Mouse (Mus musculus) frontal cortex, adult (tissue): Measurements from ENCODE around the gene Sumo1.
"Not testable (repeated sequence)": the region's sequence is repeated elsewhere in the genome, so short reads cannot be mapped to it uniquely, and the experiment has no call there.

ENCODE experiments used
- ATAC-seq: cut with Nextera tagmentation; 2 replicates; pipeline ENCODE4 v1.9.2; 2017; ENCODE audit warnings: mild to moderate bottlenecking, moderate library complexity, mixed read lengths; ENCODE audit not compliant: low TSS enrichment

Sumo1 gene

DNA sequence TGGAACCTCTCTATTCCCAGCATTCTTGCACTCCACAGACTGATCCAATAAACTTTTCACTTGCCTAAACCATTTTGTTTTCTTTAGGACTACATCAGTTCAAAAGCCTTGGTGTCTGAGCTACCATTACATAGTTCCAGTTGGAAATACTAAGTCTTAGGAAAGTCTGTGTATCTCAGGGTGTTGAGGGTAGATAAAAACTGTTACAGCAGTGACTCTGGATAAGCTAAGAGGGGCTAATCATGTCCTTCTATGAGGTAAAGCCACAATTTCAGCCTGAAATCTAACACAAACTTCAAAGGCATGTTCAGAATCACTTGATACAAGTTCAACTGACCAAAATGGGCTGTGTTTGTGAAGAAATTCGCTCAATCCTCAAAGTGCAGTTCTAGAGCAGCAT lies 34.3 kb downstream of the Sumo1 start:
- ATAC-seq, result no peak

GRCm38 (mm10) chr1:59633056-59633455 lies 37.6 kb downstream of the Sumo1 start:
- ATAC-seq, result peak; percentile 62

DNA sequence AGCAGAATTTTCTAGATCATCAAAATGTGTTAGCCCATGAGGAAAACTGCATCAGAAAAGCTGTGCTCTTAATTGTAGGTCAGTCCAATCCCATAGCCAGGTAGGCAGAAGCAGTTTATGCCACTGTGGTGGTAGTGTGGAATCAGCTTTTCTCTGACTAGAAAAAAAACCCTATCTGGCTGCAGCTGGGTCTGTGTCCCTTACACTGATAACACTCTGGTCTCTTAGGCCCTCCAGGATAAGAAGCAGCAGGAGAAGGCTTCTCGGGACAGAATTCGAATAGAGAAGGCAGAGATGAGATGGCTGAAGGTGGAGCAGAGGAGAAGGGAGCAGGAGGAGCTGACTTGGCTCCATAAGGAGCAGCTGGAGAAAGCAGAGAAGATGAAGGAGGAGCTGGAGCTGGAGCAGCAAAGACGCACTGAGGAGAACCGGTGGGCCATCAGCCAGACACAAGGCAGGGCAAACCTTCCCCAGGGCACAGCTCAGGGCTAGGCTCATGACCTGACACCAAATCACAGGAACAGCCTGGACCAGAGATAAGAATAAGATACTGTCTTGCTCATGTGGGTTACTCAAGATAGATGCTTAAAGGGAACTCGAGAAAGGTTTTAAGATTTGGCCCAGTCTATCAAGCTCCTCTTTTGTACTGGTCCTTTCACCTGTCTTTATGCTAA lies 38.5 kb downstream of the Sumo1 start:
- ATAC-seq, result no peak

DNA sequence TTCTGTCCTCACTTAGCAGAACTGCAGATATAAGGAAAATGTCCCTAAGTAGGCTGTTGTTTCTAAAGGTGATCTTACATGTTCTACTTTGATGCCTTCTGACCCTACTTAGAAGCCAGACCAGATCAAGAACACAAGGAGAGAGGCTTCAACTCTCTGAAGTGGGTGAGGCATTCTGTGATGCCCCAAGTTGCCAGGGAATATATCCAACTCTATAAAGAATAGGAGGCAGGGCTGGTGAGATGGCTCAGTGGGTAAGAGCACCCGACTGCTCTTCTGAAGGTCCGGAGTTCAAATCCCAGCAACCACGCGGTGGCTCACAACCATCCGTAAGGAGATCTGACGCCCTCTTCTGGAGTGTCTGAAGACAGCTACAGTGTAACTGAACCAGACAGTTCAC lies 40.3 kb downstream of the Sumo1 start:
- not testable (repeated sequence) for ATAC-seq

DNA sequence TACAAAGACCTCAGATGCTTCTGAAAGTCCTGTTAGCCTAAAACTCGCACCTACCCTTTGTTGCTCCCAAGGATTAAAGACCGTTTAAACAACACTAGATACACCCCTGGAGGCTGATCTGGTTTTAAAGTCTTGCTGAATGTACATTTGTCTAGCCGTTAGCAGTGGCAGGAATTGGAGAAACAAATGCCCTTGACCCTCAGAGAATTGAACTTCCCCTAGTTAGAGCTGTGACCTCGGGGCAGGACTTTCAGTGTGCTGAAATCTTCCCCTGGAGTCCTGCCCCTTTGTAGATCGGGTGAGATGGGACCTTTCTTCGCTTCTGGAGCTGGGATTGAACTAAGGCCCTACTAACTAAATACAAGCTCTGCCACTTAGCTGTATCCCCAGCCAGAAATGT lies 41.4 kb downstream of the Sumo1 start:
- ATAC-seq, result no peak

- ATAC-seq, result no peak
These were observed 45.2 kb downstream of the Sumo1 start for GRCm38 (mm10) chr1:59625410-59625809.

DNA sequence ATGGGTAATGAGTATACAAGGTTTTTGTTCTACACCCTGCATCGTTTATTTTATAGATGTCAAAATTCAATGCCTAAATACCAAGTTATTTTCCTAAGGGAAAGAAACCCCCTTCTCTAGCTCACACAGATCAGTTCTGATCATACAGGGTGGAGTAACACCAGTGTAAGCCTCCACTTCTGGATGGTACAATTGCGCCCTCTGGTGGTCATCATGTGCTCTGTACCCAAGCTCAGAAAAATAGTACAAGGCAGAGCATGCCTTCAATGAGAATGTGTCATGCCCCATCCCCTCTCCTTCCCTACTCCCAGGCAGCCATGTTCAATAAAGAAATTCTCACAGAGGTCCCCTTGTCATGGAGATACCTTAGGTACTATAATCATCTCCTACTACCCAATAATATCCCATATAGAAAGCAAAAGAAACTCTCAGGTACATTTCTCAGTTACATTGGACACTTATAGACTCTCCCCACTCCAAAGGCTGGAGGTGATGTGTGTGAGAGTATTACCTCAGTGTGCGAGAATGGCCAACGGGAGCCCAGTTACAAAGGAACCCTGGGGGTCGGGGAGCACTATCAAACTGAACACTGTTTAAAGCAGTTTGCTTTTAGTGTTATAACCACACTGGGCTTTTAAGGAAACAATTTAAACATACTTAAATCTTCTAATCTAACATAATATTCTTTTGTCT lies 47.2 kb downstream of the Sumo1 start:
- peak; percentile 97 for ATAC-seq

DNA sequence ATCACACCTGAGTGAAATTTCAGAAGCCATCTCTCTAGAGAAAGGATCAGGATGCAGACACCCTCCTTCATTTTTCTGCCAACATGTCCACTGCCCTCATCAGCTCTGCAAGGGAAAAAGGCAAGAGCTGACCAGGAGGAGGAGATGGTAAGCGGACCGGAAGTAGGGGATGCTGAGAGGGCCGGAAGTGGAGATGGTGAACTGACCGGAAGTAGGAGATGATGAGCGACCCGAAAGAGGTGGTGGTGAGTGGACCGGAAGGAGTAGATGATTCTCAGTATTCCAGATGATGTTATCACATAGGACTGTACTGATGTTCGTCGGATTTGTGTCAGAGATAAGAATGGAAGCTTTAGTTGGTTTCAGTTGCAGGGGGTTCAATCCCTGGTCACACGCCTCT lies 51.4 kb downstream of the Sumo1 start:
- ATAC-seq, result no peak

GRCm38 (mm10) chr1:59615021-59615420 lies 55.6 kb downstream of the Sumo1 start:
- no peak for ATAC-seq

- peak; percentile 38 for ATAC-seq
These were observed 56.8 kb downstream of the Sumo1 start for GRCm38 (mm10) chr1:59613795-59614194.

DNA sequence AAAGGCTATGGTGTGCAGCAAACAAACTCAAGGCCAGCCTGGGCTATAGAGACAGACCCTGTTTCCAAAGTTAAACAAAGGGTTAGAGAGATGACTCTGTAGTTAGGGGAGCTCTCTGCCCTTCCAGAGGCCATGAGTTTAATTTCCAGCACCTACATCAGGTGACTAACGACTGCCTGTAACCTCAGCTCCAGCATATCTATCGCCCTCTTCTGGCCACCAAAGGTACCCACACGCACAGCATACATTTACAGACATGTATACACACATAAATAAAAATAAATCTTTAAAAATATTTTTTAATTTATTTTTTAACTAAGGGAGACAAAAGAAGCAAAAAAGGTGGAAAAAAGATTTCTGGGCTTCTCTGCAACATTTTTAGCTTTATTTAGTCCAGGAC lies 59.7 kb downstream of the Sumo1 start:
- ATAC-seq, result no peak

DNA sequence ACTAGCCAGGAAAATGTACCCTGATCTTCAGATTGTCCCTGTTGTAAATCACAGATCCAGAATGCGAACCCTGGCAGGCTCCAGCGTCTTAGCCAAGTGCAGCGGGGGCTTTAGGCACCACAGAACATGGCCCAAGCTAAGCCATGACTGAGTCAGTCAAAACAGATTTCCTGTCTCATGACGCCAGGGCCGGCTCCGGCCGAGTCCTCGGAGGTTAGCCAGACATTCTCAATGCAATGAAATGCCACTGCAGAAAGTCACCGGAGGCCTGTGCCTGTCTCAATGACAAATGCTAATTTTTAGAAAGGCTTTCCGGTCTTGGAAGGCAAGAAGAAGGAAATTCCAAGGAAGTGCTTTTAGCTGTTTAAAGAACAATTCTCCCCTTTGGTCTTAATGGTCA lies 60.7 kb downstream of the Sumo1 start:
- ATAC-seq, result no peak

GRCm38 (mm10) chr1:59609458-59609857 lies 61.2 kb downstream of the Sumo1 start:
- ATAC-seq, result no peak

DNA sequence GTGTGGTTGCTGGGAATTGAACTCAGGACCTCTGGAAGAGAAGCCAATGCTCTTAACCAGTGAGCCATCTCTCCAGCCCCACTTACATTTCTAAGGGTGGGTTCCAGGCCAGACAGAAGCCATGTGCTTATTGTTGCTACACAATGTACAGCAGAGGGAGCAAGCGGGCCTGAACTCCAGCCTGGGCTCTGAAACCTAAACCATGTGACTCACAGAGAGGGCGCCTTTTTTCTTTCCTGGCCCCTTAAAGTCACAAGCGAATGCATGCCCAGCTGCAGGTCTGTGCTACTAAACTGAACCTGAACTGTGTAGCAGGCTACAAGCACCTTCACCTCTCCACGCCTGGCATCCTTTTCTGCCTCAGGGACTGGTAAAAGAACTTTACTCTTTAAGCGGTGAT lies 61.7 kb downstream of the Sumo1 start:
- ATAC-seq, result no peak

DNA sequence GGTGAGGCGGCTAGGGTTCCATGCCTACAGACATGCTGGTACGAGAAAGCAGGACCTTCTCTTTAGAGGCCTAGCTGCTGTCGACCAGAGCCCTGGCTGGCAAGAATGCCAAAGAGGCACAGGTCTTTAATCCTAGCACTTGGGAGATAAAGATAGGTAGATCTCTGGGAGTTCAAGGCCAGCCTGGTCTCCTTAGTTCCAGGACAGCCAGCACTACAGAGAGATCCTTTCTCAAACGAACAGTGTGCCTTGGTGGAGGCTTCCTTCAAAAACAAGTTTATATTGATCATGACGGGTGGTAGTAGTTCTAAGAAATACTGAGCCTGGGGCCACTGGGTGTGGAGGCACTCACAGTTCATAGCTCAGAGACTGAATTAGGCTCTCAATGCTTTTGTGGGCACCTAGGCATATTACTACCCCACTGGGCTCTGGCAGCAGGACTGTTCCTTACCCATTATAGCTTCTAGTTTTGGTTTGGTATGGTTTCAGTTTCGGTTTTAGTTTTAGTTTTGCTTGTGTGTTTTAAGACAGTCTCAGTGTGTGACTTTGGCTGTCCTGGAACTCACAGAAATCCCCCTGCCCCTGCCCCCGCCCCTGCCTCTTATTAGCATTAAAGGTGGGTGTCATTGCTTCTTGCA lies 62.4 kb downstream of the Sumo1 start:
- no peak for ATAC-seq

GRCm38 (mm10) chr1:59607071-59607470 lies 63.6 kb downstream of the Sumo1 start:
- no peak for ATAC-seq

- ATAC-seq, result no peak
These were observed 64.2 kb downstream of the Sumo1 start for GRCm38 (mm10) chr1:59606479-59606878.

GRCm38 (mm10) chr1:59603893-59604292 lies 66.7 kb downstream of the Sumo1 start:
- ATAC-seq, result no peak

GRCm38 (mm10) chr1:59603417-59603712 lies 67.3 kb downstream of the Sumo1 start:
- ATAC-seq, result peak; percentile 62

DNA sequence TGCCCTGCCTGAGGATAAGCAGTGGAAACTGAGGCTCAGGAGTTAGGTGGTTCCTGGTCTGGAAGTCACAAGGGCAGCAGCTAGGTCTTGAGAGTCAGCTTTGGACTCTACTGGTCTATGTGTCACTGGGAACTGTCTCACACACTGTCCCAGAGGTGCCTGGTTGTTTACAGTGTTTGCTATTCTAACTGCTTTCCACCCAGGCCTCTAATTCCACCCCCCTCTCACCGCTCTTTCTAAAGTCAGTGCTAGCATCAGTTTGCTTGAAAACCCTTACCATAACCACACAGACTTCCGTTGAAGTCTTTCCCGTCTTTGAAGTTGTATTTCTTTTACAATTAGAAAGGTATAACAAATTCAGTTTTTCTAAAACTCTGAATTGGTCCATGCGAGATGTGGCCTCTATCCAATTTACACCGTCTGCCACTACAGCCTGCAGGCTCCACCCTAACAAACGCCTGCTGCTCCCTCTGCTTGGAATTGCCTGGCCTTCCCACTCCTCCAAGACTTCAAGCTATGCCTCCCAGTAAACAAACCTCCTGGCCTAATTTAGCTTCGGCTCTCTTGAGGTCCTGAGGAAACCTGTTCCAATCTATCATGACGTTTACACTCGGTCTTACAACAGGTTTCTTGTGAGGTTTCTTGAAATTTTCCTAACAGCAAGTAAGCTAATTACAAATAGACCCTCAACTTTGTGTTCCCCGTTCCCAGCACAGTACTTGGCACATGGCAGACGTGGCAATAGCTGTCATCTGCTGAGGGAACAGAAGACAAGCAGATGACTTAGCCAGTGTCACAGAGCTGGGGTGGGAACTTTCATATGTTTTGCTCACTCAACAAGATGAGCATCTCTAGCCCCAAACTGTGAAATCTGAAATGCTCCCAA lies 67.9 kb downstream of the Sumo1 start:
- ATAC-seq, result peak; percentile 59; the same call in 1 of the 2 replicates

DNA sequence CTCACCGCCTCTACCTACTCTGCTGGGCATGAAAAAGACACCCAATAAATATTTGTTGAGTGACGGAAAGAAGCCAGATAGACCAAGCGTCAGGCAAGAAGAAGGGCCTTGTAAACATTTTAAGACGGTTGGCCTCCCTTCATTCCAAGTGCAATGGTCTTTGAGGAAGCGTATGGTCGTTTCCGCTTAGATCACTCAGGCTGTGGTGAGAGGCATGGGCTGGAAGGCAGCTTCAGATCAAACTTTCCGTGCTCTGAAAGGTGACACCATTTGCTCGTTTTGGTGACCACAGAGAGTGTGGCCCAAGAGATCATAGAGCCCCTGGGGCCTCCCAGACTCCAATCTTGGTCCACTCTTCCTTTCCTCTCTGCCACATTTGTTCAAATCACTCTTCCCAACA lies 75.0 kb downstream of the Sumo1 start:
- ATAC-seq, result no peak

DNA sequence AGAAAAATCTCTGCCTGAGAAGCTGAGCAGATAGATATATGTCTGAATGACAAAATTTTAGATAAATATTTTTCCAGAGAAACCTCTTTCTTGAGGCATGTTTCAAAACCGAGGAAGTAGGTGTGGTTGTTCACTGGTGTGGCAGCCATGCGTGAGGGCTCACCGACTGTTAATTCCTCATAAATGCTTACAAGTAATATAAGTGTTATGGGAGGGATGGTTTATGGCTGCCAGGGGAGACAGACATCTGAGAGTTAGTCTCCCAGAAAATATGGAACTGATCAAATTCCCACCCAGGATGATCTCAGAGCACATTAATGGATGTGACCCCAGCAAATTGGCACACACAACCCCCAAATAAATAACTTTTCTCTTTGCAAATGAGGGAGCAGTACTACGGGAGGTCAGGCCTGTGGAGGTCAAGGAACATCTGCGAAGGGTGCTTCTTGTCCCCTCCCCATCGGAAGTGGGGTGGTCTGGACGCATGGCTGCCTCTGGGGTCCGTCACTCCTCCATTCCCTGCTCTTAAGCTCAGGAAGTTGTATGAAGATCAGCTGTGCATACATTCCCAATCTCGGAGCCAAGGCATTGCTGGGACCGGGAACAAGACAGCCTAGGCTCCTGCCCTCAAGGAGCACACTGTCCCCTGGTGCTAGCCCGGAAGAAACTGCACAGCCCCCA lies 75.9 kb downstream of the Sumo1 start:
- no peak for ATAC-seq
